Mouse (Mus musculus) gastrocnemius, postnatal 14 days (tissue): ENCODE measurements around the gene Eif6. TPM values are rescaled to one million over a fixed set of nuclear protein-coding genes. Genes with fewer than 3 reads are reported as not detected.
A peak's percentile ranks its signal among the peaks of the same experiment; 100 is the strongest.

Source experiments
- DNase-seq: peaks from one replicate; pipeline ENCODE4 v3.0.0; 2021; ENCODE audit warnings: mixed read lengths
- intact Hi-C: fragments of 180-260 bp; cut with DNase I; formaldehyde crosslinking; loops from one replicate; pipeline ENCODE4 v1.15.1; 2025; ENCODE audit warnings: low total_unique reads
- total RNA-seq, 2 experiments: library from RNA; stranded (reverse); gene quantifications; 2 replicates each; pipeline ENCODE4 v1.2.3; 2021

Eif6 gene
- total RNA-seq, 2 experiments from 2014 or later = 48.0 to 48.3 TPM

DNA sequence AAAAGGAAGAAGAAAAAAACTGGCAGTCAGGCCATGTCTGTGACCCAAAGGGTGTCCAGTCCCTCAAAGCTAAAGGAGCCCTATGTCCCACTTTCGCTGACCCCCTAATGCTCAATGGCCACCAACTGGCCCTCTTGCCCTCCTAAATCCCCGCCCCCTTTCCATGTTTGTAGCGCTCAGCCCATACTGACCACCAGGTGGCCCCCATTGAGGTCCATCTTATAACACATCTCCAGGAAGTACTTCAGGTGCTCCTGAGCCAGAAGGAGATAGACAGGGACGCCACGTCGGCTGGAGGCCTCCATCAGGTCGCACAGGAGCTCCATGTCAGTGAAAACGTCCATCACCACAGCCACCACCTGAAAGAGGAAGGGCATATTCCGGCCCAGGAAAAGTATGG lies 4.6 kb upstream of the Eif6 start:
- no peak for DNase-seq
- intact Hi-C loops = no loop called here

DNA sequence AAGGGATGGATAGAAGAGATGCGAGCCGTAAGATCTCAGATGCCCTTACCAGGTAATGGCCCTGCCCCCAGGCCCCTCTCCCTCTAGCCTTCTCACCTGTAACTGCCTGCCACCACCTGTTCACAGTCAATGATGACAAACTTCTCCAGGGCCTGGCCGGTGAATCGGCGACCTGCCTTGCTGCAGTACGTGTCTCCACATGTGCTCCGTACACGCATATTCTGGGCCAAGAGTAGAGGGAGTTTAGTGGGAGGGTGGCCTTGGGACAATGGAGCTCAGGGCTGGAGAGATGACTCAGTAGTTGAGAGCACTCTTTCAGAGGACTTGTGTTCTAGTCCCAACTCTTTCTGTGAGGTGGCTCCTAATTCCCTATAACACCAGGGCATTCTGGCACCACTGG lies 4.1 kb upstream of the Eif6 start:
- intact Hi-C loops = no loop called here
- no peak for DNase-seq

DNA sequence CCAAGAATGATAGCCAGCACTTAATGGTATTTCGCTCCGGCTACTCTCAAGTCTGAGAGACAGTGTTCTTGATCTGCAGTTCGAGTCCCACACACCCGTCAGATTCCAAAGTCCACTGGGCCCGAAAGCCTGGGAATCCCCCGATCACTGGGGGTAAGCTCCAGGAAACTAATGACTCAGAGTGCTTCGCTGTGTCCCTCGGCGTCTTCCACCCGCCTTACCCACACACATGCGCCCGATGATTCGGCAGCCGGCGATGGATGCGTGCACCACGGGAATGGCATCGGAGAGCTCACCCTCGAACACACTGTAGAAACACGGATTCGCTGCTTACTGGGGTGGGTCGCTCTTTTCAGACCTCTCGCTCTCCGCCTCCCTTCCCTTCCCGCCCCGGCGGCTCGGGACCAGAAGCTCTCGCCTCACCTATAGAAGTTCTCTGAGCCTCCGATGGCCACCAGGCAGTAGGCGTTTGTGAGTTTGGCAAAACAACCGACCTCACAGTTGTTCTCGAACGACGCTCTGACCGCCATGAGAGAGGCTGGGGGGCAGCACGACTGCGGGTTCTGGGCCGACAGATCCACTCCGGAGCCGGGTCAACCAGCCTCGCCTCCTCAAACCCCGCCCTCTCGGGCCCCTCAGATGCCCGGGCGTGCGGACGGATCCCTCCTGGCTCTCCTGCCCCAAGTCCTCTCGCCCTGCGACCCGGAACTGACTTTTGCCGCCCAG lies 658 bp downstream of the Eif6 start:
- no peak for DNase-seq

DNA sequence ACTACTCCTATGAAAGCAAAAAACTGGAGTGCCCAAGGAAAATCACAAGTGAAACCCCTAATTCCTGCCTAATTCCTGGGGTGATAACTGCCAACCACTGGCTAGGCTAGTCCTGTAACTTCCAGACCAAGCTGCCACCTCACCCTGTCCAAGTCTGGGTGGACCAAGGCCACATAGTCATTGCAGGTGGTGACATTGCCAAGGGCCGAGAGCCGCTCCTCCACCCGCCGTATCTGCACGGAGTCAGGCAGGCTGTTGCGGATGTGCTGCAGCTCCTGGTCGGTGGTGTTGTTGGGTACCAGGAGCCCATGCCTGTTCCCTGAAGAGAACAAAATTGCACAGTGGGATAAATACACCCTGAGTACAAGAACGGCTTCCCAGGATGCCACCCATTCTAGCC lies 3.0 kb downstream of the Eif6 start:
- intact Hi-C loops = no loop called here
- no peak for DNase-seq

More for the DNA sequence above, 658 bp downstream of the Eif6 start:
- intact Hi-C loops = no loop called here

DNA sequence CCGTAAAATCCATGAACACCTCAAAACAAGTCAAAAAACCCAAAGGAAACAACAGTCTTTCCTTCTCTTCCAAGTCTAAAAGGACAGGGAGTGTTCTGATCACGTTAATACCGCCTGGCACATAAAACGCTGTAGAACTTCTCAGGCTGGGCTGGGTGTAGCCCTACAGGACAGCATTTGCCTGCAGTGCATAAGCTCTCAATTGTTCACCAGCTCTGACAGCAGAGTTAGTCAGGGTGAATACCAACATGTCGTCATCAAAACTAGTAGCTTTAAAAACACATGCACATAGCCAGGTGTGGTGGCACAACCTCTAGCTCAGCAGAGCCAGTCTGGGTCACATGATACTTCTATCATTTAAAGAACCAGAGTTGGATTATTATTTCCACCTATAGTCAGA lies 5.9 kb downstream of the Eif6 start:
- no peak for DNase-seq
- intact Hi-C loops = no loop called here

DNA sequence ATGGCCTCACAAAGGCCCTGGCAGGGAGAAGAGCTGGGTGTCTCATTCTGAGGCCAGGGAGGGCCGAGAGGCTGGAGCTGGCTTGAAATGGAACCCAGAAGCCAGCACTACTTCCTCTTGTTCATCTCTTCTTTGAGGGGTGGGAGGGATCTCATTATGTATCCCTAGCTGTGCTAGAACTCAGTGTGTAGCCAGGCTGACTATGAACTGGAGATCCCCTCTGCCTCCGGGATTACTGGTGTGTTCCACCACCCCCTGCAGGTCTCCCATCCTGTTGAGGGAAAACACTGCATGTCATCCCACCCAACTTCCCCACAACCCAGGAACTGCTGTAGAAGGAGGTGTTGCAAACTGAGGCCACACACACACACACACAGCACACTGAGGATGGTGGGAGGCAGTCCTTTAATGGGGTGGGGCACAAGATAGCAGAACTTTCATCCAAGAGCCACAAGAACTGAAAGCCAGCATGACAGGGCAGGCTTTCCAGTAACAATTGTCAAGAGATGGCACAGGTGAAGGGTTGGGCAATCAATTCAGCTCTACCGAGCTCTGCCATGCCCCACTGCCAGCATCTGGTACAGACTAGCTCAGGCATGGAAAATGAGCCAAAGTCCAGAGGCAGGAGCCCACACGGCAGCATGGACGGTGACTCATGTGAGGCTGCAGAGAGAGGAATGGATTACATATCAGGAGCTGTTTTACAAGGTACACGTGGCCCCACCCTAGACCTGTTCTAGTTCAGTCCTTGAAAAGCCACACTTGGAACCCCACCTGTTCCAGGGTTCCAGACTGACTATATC lies 7.1 kb downstream of the Eif6 start:
- intact Hi-C loops = no loop called here
- DNase-seq = no peak

DNA sequence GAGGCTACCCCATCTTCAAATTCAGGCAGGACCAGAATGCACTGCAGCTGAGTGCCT lies 7.5 kb downstream of the Eif6 start, which contains the start of gene BC029722:
Gene BC029722, minus strand, starts transcription at position 35 of the 57 bp plus-strand sequence.
- intact Hi-C loops = no loop called here
- DNase-seq = no peak

DNA sequence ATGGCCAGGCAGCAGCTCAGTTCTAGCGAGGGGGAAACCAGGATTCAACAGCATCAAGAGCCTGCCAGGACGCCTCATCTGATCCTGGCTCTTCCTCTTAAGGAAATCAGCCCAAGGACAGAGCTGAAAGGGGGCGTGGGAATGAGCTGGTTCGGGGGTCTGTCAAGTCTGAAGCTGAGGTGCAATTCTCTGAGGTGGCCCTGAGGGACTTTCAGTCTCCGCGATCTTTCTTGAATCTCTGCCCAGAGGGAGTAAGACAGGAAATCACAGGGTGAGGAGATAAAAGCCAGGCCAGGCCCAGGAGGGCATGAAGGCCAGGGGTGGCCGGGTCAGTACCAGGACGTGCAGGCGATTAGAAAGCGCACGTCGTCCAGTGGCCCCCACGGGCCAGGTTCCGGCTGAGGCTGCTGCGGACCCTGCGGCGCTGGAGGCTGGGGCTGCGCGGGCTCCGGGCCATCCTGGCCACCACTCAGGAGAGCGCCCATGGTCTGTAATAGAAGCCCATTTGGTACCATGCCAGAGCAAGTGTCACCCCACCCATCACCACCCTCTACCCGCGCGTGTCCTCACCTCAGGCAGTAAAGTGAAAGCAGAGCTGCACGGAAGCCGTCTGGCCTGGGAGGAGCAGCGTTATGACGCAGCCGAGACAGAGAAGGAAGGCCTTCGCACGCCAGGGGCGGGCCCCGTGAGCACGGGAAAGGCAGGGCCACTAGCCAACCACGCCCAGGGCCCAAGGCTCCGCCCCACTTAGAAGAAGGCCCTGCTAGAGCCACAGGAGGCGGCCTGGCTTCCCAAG lies 7.9 kb downstream of the Eif6 start:
- intact Hi-C loops = no loop called here
- DNase-seq = peak; percentile 97

DNA sequence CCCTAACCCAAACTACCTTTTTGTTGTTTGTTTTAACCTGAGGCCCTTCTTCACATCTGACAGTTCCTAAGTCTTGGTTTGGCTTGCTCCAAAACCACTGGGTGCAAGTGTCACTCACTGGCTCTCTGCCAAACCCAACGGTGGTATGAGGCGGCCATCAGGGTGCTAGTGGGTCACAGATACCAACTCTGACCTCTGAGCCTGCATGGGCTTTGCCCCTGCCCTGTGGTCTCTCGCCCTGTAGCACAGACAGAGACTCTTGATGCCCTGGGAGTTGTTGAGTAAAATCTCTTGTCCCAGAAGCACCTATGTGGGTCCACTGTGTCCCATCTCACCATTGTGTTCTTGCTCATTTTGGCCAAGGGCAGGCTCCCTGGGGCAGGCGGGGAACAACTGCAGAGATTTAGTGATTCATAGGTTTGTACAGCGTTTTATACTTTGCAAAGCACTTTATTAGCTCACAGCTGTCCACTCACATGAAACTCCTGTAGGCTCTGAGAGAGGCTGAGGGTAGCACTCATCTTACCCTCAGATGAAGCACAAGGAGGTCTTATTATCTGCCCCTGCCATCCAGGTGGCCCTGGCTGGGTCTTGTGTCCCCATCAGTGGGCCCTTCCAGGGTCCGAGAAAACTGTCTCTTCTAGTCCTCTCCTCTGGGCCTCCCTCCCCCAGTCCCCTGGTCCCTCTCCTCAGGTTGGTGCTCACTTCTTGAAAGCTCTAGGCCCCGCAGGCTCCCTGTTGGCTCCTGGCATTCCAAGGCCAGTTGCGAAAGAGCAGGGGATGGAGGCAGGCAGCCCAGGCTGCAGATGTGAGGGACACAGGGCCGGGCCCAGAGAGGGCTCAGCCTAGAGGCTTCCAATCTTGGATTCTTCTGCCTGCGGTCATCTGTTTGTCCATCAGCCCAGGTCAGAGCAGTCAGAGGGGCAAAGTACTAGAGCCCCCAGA lies 9.2 kb downstream of the Eif6 start:
- DNase-seq = peak; percentile 52
- intact Hi-C loops = no loop called here

DNA sequence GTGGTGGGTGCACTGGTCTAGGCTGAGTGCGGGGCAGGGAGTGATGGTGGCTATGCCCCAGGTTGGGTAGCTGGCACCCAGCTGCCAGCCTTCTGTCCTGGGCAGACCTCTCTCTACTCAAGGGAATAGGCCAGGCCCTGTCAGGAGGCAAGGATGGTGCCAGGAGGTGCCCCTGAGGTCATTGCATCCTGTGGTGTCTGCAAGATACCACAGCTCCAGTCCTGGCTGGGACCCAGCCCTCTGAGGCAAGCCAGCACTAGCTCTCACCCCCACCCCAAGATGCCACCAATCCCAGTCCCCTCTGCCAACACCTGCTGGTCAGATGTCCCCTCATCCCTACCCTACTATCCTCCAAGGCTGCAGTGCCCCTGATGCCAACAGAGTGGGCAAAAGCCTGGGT lies 10.5 kb downstream of the Eif6 start:
- no peak for DNase-seq

DNA sequence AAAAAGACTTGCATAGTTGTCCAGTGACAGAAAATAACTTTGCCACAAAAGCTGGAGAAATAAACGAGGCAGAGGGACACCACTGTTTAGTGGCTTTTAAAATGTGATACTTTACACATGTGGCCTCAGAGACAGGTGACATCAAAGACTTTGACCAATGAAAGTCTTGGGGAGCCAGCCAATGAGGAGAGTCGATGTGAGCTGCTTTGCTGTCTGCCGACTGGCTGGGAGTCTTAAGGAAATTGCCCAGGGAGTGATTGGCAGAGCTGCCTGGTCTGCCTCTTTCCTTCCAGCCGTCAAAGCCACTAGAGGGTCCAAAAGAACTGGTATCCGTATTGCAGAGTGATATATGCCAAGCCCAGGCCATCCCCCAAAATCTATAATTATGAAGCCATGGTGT lies 11.9 kb downstream of the Eif6 start:
- intact Hi-C loops = no loop called here
- no peak for DNase-seq

More for the DNA sequence above, 10.5 kb downstream of the Eif6 start:
- intact Hi-C loops = no loop called here

DNA sequence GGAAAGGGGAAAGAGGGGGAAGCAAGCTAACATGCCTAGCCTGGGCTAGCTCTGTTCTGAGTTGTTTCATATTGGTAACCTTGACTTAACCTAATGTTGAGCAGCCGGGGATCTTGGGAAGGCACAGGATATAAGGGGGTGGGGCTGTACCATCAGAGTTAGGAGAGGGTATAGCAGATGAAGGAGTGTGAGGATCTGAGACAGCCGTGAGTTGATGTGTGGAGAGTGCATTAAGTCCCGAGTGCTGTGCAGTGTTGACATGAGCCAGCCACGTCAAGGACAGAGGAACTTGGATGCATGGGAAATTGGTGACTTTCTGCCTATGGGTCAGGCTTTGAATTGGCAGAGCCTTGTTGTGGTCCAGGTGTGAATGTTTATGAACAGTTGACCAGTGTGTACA lies 14.1 kb downstream of the Eif6 start:
- no peak for DNase-seq

DNA sequence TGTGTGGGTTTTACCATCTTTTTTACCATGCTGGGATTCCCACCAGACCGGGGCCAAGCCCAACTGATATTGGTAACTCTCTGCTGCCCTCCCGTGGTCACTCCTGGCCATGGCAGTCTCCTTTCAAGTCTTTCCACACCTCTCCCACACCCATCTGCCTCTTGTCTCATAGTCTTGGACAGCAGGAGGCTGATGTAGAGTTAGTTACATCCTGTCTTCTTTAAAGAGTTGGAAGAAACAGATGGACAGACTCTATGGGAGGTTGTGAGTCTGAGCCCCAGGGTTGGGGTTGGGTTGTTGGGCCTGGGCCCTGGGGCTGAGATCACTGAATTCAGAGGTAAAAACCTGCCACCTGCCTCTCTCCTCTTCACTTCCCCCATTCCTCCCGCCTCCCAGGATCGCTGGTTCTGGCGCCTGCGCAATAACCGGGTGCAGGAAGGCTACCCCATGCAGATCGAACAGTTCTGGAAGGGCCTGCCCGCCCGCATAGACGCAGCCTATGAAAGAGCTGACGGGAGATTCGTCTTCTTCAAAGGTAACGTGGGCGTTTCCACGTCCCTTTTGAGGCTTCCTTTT lies 14.8 kb downstream of the Eif6 start:
- intact Hi-C loops = no loop called here

More for the DNA sequence above, 14.1 kb downstream of the Eif6 start:
- intact Hi-C loops = no loop called here

DNA sequence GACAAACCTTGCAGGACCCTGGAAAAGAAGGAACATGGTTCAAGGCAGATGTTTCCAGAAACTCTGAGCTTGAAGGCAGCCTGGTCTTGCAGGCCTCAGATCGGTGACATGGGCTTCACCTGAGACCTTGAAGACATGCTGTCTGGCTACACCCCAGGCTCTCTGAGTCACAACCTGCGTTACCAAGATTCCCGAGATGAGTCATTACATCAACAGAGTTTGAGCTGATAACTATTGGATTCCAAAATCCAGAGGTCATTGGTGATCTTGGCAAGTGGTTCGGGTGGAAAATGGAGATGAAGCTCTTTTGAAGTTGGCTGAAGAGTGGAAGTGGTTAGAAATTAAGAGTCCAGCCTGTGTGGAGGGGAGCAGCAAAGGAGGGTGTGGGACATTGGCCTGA lies 17.1 kb downstream of the Eif6 start:
- intact Hi-C loops = no loop called here
- DNase-seq = no peak

More for the DNA sequence above, 14.8 kb downstream of the Eif6 start:
- DNase-seq = peak; percentile 71

DNA sequence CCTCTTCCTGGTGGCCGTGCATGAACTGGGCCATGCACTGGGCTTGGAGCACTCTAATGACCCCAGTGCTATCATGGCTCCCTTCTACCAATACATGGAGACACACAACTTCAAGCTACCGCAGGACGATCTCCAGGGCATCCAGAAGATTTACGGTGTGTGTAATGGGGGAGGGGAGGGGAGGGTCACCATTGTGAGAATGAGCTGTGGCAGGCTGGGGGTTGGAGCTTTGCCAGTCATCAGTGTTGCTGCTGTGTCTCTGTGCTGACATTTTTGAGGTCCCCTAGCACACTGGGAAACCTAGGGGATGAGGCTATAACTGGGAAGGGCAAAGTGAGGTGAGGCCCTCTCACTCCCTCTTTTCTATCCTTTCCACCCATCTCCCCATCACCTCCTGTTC lies 19.3 kb downstream of the Eif6 start:
- no peak for DNase-seq
- intact Hi-C loops = no loop called here

DNA sequence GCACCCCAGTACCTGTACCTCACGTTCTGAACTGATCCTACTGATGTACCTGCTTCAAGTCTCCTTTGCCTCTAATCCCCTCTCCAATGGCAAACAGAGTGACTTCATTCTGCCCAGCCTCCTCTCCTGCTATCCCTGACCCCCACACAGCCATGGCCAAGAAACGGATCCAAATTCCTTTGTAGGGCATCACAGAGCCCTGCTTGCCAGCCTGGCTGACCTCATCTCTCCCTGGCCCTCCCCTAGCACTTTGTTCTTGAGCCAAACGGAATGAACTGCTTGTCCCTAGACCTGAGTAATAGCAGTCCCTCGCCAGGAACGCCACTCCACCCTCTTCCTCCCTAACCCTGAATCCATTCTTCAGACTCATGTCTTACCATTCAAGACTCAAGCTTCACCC lies 20.2 kb downstream of the Eif6 start:
- DNase-seq = no peak
- intact Hi-C loops = no loop called here

DNA sequence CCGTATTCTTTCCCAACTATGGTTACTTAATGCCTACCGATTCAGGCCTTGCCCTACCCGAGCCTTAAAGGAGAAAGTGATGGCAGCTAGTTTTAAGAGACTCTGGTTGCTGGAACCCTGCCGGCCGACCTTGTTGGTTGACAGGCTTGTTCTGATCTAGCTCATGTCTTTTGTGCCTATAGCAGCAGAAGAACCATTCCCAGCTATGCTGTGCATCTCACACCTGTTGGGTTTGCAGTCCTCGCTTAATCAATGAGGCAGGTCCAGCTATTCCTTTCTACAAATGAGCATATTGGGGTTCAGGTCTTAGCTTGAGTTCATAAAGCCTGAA lies 20.8 kb downstream of the Eif6 start:
- DNase-seq = no peak
- intact Hi-C loops = no loop called here

DNA sequence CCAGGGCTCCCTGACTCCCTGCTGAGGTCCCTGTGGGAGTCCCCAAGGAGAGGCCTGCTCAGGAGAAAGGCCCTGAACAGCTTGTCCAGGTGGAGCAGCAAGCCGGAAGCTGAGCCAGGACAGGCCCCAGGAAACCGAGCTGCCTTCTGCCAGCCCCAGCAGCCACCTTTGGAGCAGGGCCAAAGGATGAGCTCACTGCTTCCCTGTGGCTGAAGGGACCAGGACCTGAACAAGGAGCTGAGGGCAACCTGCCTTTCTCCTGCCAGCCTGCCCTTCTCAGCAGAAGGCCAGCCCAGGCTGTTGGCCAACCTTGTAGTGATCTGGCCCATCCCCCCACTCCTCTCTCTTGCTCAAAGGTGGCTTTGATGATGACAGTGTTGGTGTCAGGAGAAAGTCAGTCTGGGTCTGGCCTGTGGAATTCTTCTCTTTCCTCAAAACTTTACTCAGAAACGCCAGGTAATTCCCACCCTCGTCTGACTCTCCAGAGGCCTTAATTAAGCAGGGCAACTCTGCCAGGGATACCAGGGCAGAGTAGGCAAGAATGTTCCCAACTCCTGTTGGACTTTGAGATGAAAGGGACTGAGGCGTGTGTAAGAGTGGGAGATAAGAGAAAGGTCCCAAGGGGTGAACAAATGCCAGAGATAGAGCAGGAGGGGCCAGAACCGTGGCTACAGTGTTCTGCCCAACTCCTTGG lies 21.3 kb downstream of the Eif6 start:
- peak; percentile 51 for DNase-seq
- intact Hi-C loops = no loop called here

DNA sequence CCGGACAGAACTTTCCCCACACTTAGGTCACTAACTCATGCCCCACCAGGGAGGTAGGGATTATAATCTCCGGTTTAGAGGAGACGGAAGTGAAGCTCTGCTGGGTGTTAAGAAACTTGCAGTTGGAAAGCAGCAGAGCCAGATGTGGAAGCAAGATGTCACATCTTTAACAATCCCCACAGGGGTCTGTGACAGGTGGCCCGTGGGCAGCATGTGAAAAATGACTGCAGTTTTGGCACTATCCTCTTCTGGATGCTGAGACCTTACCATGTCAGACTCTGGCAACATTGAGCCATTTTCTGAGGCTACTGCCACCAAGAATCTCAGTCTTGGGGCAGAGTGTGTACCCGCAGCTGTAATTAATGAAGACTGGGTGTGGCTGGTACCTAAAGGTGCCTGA lies 22.7 kb downstream of the Eif6 start:
- intact Hi-C loops = no loop called here
- no peak for DNase-seq
